Mouse (Mus musculus) hindbrain, embryonic 11.5 days (tissue): Measurements from ENCODE around the gene Gas1. TPM values are rescaled to one million over a fixed set of nuclear protein-coding genes. Genes with fewer than 3 reads are reported as not detected.

Experiments used
- ATAC-seq: fragments of 200-750 bp; cut with Nextera tagmentation; 2 replicates; pipeline ENCODE4 v1.8.0; 2017; ENCODE audit warnings: mild to moderate bottlenecking, moderate TSS enrichment, moderate library complexity; ENCODE audit not compliant: low FRiP score
- DNase-seq: peaks from one replicate; pipeline ENCODE4 v3.0.0-alpha.2; 2015; ENCODE audit warnings: low spot score
- H3K27ac ChIP-seq: fragments of 300-500 bp; sonication (generic); 2 replicates; pipeline ENCODE4 v1.5.1; 2014; ENCODE audit warnings: mild to moderate bottlenecking, low read depth, low read length
- H3K27me3 ChIP-seq: fragments of 300-500 bp; sonication (generic); 2 replicates; pipeline ENCODE4 v1.6.1; 2014; ENCODE audit warnings: mild to moderate bottlenecking, low read length, moderate library complexity, mixed read lengths; ENCODE audit not compliant: control insufficient read depth, insufficient read depth
- H3K36me3 ChIP-seq: fragments of 300-500 bp; sonication (generic); 2 replicates; pipeline ENCODE4 v1.6.1; 2014; ENCODE audit warnings: mild to moderate bottlenecking, low read length, moderate library complexity, mixed read lengths; ENCODE audit not compliant: control insufficient read depth, insufficient read depth
- H3K4me1 ChIP-seq: fragments of 300-500 bp; sonication (generic); replicated peaks from 2 replicates; pipeline ENCODE4 v1.6.1; 2014; ENCODE audit warnings: low read length, mixed read lengths; ENCODE audit not compliant: control insufficient read depth, insufficient read depth
- H3K4me2 ChIP-seq: fragments of 300-500 bp; sonication (generic); replicated peaks from 2 replicates; pipeline ENCODE4 v1.6.1; 2014; ENCODE audit warnings: mild to moderate bottlenecking, low read depth, low read length
- H3K4me3 ChIP-seq: fragments of 300-500 bp; sonication (generic); 2 replicates; pipeline ENCODE4 v1.5.1; 2014; ENCODE audit warnings: low read depth, low read length
- H3K9ac ChIP-seq: fragments of 300-500 bp; sonication (generic); 2 replicates; pipeline ENCODE4 v1.6.1; 2014; ENCODE audit warnings: low read depth, low read length
- H3K9me3 ChIP-seq: fragments of 300-500 bp; sonication (generic); 2 replicates; pipeline ENCODE4 v1.6.1; 2016; ENCODE audit warnings: low read length; ENCODE audit not compliant: control insufficient read depth
- WGBS: fragments of 180-500 bp; shearing (Covaris S2); extraction: QIAGEN DNeasy Blood & Tissue Kit; methylation state at CpG from one replicate; pipeline ENCODE4 v1.1.7; 2014; 5-methylcytosine and 5-hydroxymethylcytosine counted together
- polyA plus RNA-seq: library from polyadenylated mRNA; unstranded; fragments of >200 nt; fragmentation: Nextera tagmentation; extraction: Ambion mirVana; gene quantifications from 2 replicates; pipeline ENCODE4 v1.2.1, GENCODE M21; 2014

The Gas1 gene
- polyA plus RNA-seq, 1 experiment from 2014 or later = 106 TPM

DNA sequence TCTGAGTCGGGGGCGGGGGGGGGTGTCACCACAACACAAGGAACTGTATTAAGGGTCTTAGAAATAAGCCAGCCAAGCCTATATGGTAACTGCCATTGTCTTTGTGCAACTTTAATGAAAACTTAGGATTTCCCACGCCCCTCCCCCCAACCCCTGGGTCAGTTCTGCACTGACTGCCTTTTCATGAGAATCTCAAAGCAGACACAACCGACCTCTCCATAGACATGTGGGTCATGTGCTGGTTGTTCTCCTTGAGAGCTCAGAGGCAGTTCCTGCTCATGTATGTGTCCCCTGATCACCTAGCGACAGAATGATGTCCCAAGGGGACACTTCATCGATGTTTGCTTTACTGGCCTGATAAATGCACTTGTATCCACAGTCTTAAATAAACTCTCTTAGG lies 27.6 kb upstream of the Gas1 start:
- DNase-seq = no peak
- H3K4me3 ChIP-seq = no peak overlapping the region
- WGBS = 85% methylated on average over 6 of the region's 6 CpGs

DNA sequence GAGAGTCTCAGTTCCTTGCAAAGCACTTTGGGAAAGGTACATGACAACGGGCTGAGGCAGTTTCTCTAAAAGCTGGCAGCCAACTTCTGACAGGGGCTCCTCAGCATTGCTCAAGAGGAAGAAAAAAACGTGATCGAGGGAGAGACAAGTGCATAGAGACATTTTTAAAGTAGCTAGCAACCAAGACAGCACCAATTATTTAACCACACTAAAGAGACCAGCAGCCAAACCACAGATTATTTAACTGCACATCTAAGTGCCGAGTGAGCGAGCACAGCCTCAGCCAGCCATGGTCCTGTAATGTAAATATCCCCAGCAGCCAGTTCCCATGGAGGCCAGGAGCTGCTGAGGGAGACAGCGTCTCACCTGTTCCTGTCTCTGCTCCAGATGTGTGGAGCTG lies 16.1 kb upstream of the Gas1 start:
- Histone ChIP-seq H3K9ac (no peak overlapping the region), H3K27me3 (no peaks in the 10 kb centered on the region), H3K4me1 (no peaks in the 10 kb centered on the region), H3K36me3 (no peaks in the 10 kb centered on the region), H3K4me2 (no peak overlapping the region), H3K4me3 (no peak overlapping the region), H3K9me3 (no peaks in the 10 kb centered on the region), H3K27ac (no peak overlapping the region)
- ATAC-seq (no peak), DNase-seq (no peak)
- 72% methylated on average over 6 of the region's 6 CpGs for WGBS

More for the DNA sequence above, 27.6 kb upstream of the Gas1 start:
- Histone ChIP-seq H3K4me2 (no peak overlapping the region), H3K36me3 (no peaks in the 10 kb centered on the region), H3K27me3 (no peaks in the 10 kb centered on the region), H3K9ac (no peak overlapping the region), H3K4me1 (no peaks in the 10 kb centered on the region), H3K27ac (no peak overlapping the region), H3K9me3 (no peaks in the 10 kb centered on the region)
- ATAC-seq = no peak

DNA sequence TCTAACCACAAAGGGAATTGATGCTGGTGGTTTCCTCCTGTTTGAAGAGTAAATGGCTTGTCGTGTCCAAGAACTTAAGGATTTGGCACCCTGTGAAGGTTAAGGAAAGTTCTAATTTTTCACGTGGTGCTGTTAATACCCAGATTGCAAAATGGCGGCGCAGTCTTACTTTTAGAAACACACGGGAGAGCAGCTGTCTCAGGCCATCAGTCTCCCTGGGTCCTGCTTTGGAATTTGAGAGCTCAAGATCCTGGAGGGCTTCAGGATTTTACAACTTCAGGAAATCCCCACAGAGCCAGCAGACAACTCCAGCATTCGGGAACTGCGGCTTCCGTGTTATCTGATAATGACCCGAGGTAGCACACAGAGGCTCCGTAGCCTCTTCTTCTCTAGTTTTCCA lies 12.8 kb upstream of the Gas1 start:
- Histone ChIP-seq H3K36me3 (no peaks in the 10 kb centered on the region), H3K27me3 (no peaks in the 10 kb centered on the region), H3K4me1 (no peaks in the 10 kb centered on the region), H3K4me3 (no peak overlapping the region), H3K4me2 (no peak overlapping the region), H3K9ac (no peak overlapping the region), H3K27ac (no peak overlapping the region), H3K9me3 (no peaks in the 10 kb centered on the region)
- 73% methylated on average over 10 of the region's 10 CpGs for WGBS
- ATAC-seq (no peak), DNase-seq (no peak)

DNA sequence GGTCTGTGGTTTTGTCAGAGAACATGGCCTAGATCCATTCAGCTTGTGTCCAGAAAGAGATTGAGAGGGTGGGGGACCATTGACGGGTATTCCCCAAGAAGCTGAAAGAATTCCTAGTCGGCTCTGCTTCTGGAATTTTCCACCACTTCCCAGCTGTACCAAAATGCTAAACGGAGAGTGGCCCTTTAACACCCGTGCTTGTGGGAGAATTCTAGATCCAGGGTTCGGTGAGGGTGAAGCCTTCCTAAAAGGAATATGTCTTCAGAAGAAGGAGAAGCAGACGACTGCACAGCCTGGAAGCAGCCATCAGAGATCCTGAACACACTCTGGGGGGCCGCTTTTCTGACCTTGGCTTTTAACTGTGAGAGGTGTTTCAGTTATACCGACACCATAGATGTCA lies 11.8 kb upstream of the Gas1 start:
- Histone ChIP-seq H3K4me2 (no peak overlapping the region), H3K36me3 (no peaks in the 10 kb centered on the region), H3K9me3 (no peaks in the 10 kb centered on the region), H3K27me3 (no peaks in the 10 kb centered on the region), H3K9ac (no peak overlapping the region), H3K27ac (no peak overlapping the region), H3K4me3 (no peak overlapping the region), H3K4me1 (no peaks in the 10 kb centered on the region)
- 86% methylated on average over 8 of the region's 8 CpGs for WGBS
- DNase-seq = no peak
- ATAC-seq = no peak

DNA sequence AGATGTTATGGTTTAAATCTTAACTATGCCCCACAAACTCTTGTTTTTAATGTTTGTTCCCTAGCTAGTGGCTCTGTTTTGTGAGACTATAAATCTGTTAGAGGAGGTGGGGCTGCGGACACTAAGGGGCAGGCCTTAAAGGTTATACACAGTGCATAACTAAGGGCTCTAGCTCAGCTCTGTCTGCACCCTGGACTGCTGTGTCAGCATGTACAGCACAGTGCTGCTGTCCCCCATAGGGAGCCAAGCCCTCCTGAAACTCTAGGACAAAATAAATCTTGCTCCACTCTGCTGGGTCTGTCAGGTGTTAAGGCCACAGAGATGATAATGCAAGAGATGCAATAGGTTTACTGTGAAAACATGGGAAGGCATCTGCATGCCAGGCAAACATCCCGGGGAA lies 10.1 kb upstream of the Gas1 start:
- H3K36me3 ChIP-seq = no peaks in the 10 kb centered on the region
- no peak overlapping the region for H3K9ac ChIP-seq
- 100% methylated on average over 2 of the region's 2 CpGs for WGBS
- H3K4me2 ChIP-seq = no peak overlapping the region
- H3K27ac ChIP-seq = no peak overlapping the region
- H3K9me3 ChIP-seq = no peaks in the 10 kb centered on the region
- no peaks in the 10 kb centered on the region for H3K4me1 ChIP-seq
- H3K4me3 ChIP-seq = no peak overlapping the region
- no peak for ATAC-seq
- no peak for DNase-seq
- no peaks in the 10 kb centered on the region for H3K27me3 ChIP-seq

DNA sequence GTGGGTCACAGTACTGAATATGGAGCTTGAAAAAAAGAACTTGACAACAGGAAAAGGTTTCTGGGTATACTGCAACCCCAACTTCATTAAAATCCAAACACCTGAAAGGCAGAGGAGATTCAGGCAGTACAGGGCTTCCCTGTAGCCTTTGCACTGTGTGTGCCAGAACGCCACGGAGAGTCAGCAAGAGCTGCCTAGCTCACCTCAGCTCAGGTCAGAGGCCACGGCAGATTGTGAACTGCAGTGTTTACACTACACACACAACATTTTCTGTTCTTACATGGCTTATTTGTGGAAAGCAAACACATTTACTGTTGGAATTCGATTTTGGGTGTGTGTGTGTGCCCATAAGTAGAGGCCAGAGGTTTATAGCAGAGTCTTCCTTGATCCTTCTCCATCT lies 5.2 kb upstream of the Gas1 start:
- no peak for DNase-seq
- H3K4me3 ChIP-seq = no peak overlapping the region
- no peaks in the 10 kb centered on the region for H3K36me3 ChIP-seq
- H3K9ac ChIP-seq = no peak overlapping the region
- H3K27me3 ChIP-seq = no peaks in the 10 kb centered on the region
- no peak overlapping the region for H3K4me2 ChIP-seq
- no peak for ATAC-seq
- 52% methylated on average over 4 of the region's 4 CpGs for WGBS
- no peaks in the 10 kb centered on the region for H3K4me1 ChIP-seq
- no peaks in the 10 kb centered on the region for H3K9me3 ChIP-seq
- no peak overlapping the region for H3K27ac ChIP-seq

DNA sequence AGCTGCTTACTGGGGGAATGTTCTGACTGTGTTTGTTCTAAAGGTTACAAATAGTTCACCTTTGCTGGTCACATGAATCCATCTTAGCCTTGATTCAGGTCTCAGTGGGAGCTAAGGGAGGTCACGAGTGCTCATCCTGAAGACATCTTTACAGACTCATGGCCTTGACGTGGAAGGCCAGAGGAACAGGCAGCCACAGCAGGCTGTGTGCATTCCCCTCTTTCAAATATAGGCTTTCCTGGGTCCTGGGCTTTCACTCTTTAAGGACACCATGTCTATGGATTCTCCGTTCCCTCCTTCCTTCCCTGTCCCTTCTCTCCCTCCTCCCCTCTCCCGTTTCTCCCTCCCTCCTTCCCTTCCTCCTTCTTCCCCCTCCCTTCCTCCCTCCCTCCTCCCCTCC lies 2.5 kb upstream of the Gas1 start:
- 63% methylated on average over 4 of the region's 4 CpGs for WGBS
- no peaks in the 10 kb centered on the region for H3K4me1 ChIP-seq
- H3K27me3 ChIP-seq = no peaks in the 10 kb centered on the region; the same call in 1 of the 2 replicates
- no peak overlapping the region for H3K9ac ChIP-seq
- no peak for DNase-seq
- H3K4me2 ChIP-seq = no peak overlapping the region
- no peak overlapping the region for H3K27ac ChIP-seq
- H3K9me3 ChIP-seq = no peaks in the 10 kb centered on the region
- no peaks in the 10 kb centered on the region for H3K36me3 ChIP-seq
- no peak overlapping the region for H3K4me3 ChIP-seq
- ATAC-seq = no peak

DNA sequence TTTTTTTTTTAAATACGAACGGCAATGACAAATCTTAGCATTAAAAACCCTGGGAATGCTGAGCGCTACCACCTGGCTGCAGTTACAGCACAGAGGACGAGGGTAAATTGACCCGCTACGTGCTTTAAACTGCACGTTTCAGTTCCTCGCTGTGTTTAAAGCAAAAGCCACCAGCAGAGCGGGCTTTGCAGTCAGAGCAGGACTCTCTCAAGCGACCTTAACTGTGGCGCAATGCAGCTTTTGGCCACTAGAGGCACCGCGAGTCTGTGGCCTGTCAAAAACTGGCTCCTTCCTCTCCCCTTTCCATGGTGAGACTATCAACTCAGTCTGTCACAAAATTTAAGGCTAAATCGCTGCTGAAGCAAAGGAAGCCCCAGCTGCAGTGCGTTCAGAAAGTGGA lies 1.3 kb upstream of the Gas1 start:
- Histone ChIP-seq H3K4me1 (no peaks in the 10 kb centered on the region), H3K27ac (peak overlapping the region; percentile 66), H3K4me2 (peak overlapping the region; percentile 82), H3K36me3 (no peaks in the 10 kb centered on the region), H3K4me3 (peak overlapping the region; percentile 91), H3K27me3 (no peaks in the 10 kb centered on the region; the same call in 1 of the 2 replicates), H3K9ac (peak overlapping the region; percentile 57), H3K9me3 (no peaks in the 10 kb centered on the region)
- ATAC-seq (no peak), DNase-seq (peak; percentile 99)
- 3% methylated on average over 15 of the region's 15 CpGs for WGBS

DNA sequence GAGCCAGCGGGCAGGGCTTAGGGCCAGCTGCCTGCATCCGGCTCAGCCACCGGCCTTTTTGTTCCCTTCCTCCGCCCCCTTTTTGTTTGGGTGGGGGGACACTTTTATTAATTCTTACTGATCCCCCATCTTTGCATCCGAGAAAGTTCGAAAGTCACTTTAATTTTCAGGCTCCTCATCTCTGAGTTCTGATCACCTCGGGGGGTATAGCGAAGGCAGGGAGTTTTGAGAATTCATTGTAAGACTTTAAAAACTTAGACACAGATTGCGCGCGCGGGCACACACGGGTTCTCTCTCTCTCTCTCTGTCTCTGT lies 589 bp upstream of the Gas1 start:
- H3K27me3 ChIP-seq = no peaks in the 10 kb centered on the region; the same call in 1 of the 2 replicates
- H3K9ac ChIP-seq = peak overlapping the region; percentile 38; the same call in 1 of the 2 replicates
- H3K4me2 ChIP-seq = peak overlapping the region; percentile 82
- H3K9me3 ChIP-seq = no peaks in the 10 kb centered on the region
- ATAC-seq (no peak), DNase-seq (no peak)
- H3K4me1 ChIP-seq = no peaks in the 10 kb centered on the region
- under 1% methylated on average over 13 of the region's 13 CpGs for WGBS
- peak overlapping the region; percentile 66 for H3K27ac ChIP-seq
- H3K4me3 ChIP-seq = peak overlapping the region; percentile 91
- H3K36me3 ChIP-seq = no peaks in the 10 kb centered on the region
